In genomic region chr10:52021736-52022394, GRCm38 (mm10) we compare ENCODE assay signal across 7 mouse cellular contexts. TPM values are rescaled to one million over a fixed set of nuclear protein-coding genes. Genes with fewer than 3 reads are reported as not detected.
DNase-seq lines count a peak whose midpoint lies in the region; ATAC-seq and TF ChIP-seq lines count a peak whose summit lies in the region.

No protein-coding gene starts in this region.

- no peak for ATAC-seq in megakaryocyte, adult 5-6 weeks (ENCODE audit: poor library complexity, severe bottlenecking)
- ATAC-seq in forebrain, embryonic 15.5 days (replicated peaks), result peak; percentile 68
- ATAC-seq in liver, embryonic 15.5 days (ENCODE audit: insufficient read depth), result no peak

- intact Hi-C loops in left cerebral cortex, adult 2 months (cut with DNase I), result loop anchor here (5.0 kb wide), 1 partner anchor 1125 kb away; no protein-coding TSS in a partner anchor

- H3K9me3 ChIP-seq in megakaryocyte, embryonic 14.5 days, result peaks cover 11% of the 10 kb centered on the region; the same call in 1 of the 2 replicates
- H3K9me3 ChIP-seq in forebrain, embryonic 15.5 days, result no peaks in the 10 kb centered on the region
- no peaks in the 10 kb centered on the region for H3K9me3 ChIP-seq in liver, embryonic 15.5 days (replicated peaks)

- H3K27ac ChIP-seq in forebrain, embryonic 15.5 days (replicated peaks), result no peak overlapping the region
- H3K27ac ChIP-seq in liver, embryonic 15.5 days (replicated peaks), result no peak overlapping the region
- no peak overlapping the region for H3K27ac ChIP-seq in left cerebral cortex, adult 2 months

- H3K36me3 ChIP-seq in megakaryocyte, embryonic 14.5 days (replicated peaks; ENCODE audit: low read length), result no peaks in the 10 kb centered on the region
- no peaks in the 10 kb centered on the region for H3K36me3 ChIP-seq in forebrain, embryonic 15.5 days
- H3K36me3 ChIP-seq in liver, embryonic 15.5 days (replicated peaks), result no peaks in the 10 kb centered on the region

- no peak overlapping the region; the same call in 1 of the 2 replicates for H3K9ac ChIP-seq in forebrain, embryonic 15.5 days (replicated peaks)
- H3K9ac ChIP-seq in liver, embryonic 15.5 days, result no peak overlapping the region

- TF ChIP-seq CTCF in left cerebral cortex, adult 2 months (IDR thresholded peaks at IDR 0.05), result no peak

- H3K4me3 ChIP-seq in megakaryocyte, embryonic 14.5 days (replicated peaks), result peak overlapping the region; percentile 77
- H3K4me3 ChIP-seq in forebrain, embryonic 15.5 days, result peak overlapping the region; percentile 49
- no peak overlapping the region for H3K4me3 ChIP-seq in liver, embryonic 15.5 days (replicated peaks)
- no peak overlapping the region for H3K4me3 ChIP-seq in left cerebral cortex, adult 2 months

- H3K27me3 ChIP-seq in megakaryocyte, embryonic 14.5 days (replicated peaks), result peaks cover 66% of the 10 kb centered on the region
- H3K27me3 ChIP-seq in forebrain, embryonic 15.5 days, result peaks cover 63% of the 10 kb centered on the region
- peaks cover 73% of the 10 kb centered on the region for H3K27me3 ChIP-seq in liver, embryonic 15.5 days

- WGBS in forebrain, embryonic 15.5 days, result under 1% methylated on average over 14 of the region's 15 CpGs
- under 1% methylated on average over 15 of the region's 15 CpGs for WGBS in liver, embryonic 15.5 days (ENCODE audit: insufficient replicate concordance)

- peaks cover 10% of the 10 kb centered on the region for H3K4me1 ChIP-seq in megakaryocyte, embryonic 14.5 days
- H3K4me1 ChIP-seq in forebrain, embryonic 15.5 days, result peaks cover 12% of the 10 kb centered on the region
- H3K4me1 ChIP-seq in liver, embryonic 15.5 days (replicated peaks), result no peaks in the 10 kb centered on the region

- DNase-seq in thymus, postnatal 4 days, result no peak
- no peak for DNase-seq in adrenal gland, adult 2 months
- no peak for DNase-seq in left cerebral cortex, adult 2 months (ENCODE audit: extremely low spot score in 1 of 2, low spot score in 2 of 2)

- peak overlapping the region; percentile 89 for H3K4me2 ChIP-seq in forebrain, embryonic 15.5 days (replicated peaks)
- H3K4me2 ChIP-seq in liver, embryonic 15.5 days, result peak overlapping the region; percentile 58; the same call in 1 of the 2 replicates

RNA-seq across cellular contexts. Expression of gene Vgll2, which starts 0.4 kb away (rescaled TPM):
- polyA plus RNA-seq in megakaryocyte, embryonic 14.5 days (2012; ENCODE audit: insufficient read depth, low replicate concordance), result not detected in 2 replicates
- not detected in 2 replicates for total RNA-seq in megakaryocyte, adult 5-6 weeks (2015)
- total RNA-seq in megakaryocyte, adult 5-6 weeks (2017), result not detected in 2 replicates
- 0.51 and 3.5 TPM in 2 replicates for polyA plus RNA-seq in forebrain, embryonic 15.5 days (2015; fragmentation: Nextera tagmentation; extraction: Ambion mirVana)
- 0.92 and 1.2 TPM in 2 replicates for polyA plus RNA-seq in liver, embryonic 15.5 days (2015; fragmentation: Nextera tagmentation; extraction: Ambion mirVana)
- total RNA-seq in adrenal gland, adult 2 months (2021), result not detected
- 0.10 TPM in 1 of 2 replicates, not detected in the other for polyA plus RNA-seq in adrenal gland, adult 2 months (2012; rRNA removed)
- not detected for total RNA-seq in left cerebral cortex, adult 2 months (2021)

Comparison
In these comparisons a context has a peak if more than half of its experiments do, and no peak if none do; other contexts are left out.
1. H3K4me3 ChIP-seq: peak in megakaryocyte, embryonic 14.5 days (single experiment) and forebrain, embryonic 15.5 days (single experiment); none in liver, embryonic 15.5 days (single experiment) and left cerebral cortex, adult 2 months (single experiment).